Mouse (Mus musculus): ENCODE results near the gene Inip. TPM values are rescaled to one million over a fixed set of nuclear protein-coding genes. Genes with fewer than 3 reads are reported as not detected.

Gene Inip
- polyA plus RNA-seq (2016; fragmentation: Nextera tagmentation; extraction: Ambion mirVana), result 91.2 and 92.7 TPM in 2 replicates

DNA sequence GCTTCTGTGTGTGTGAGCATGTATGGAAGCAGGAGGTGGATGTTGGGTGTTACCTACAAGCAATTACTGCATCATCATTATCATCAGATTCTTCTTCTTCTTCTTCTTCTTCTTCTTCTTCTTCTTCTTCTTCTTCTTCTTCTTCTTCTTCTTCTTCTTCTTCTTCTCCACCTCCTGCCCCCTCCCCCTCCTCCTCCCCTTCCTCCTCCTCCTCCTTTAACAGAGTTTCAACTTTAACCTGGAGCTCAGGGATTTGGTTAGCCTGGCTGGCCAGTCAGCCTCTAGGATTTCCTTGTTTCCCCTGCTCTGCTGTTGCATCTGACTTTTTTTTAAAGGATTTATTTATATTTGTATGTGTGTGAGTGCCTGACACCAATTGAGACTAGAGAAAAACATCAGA lies at the start of gene Inip:
Gene Inip, minus strand, starts transcription at position 101 of the 400 bp plus-strand sequence.
- H3K27ac ChIP-seq (replicated peaks), result no peak within 1 kb of the TSS
- peaks cover 3% of the 10 kb centered on the region; the same call in 1 of the 2 replicates for H3K27me3 ChIP-seq (replicated peaks; ENCODE audit: low read depth, poor library complexity, severe bottlenecking)
- H3K4me3 ChIP-seq, result no peak within 1 kb of the TSS
- no peak for DNase-seq (ENCODE audit: low spot score)
- no peaks in the 10 kb centered on the region for H3K36me3 ChIP-seq (replicated peaks)
- H3K9me3 ChIP-seq, result no peaks in the 10 kb centered on the region
- peaks cover 7% of the 10 kb centered on the region for H3K4me1 ChIP-seq

GRCm38 (mm10) chr4:59850181-59850580 lies 48.8 kb upstream of the Inip start:
- WGBS, result 78% methylated on average over 2 of the region's 2 CpGs
- H3K27me3 ChIP-seq (replicated peaks; ENCODE audit: low read depth, poor library complexity, severe bottlenecking), result no peaks in the 10 kb centered on the region
- no peaks in the 10 kb centered on the region for H3K4me1 ChIP-seq
- peaks cover 9% of the 10 kb centered on the region for H3K36me3 ChIP-seq (replicated peaks)
- H3K9me3 ChIP-seq, result no peaks in the 10 kb centered on the region
- H3K27ac ChIP-seq (replicated peaks), result peak overlapping the region; percentile 32; the same call in 1 of the 2 replicates
- H3K4me3 ChIP-seq, result no peak overlapping the region
- DNase-seq (ENCODE audit: low spot score), result peak; percentile 76

GRCm38 (mm10) chr4:59847447-59847846 lies 46.1 kb upstream of the Inip start:
- Histone ChIP-seq H3K27ac (replicated peaks) (no peak overlapping the region), H3K36me3 (replicated peaks) (peaks cover 9% of the 10 kb centered on the region), H3K9me3 (no peaks in the 10 kb centered on the region), H3K4me3 (no peak overlapping the region), H3K4me1 (peaks cover 1% of the 10 kb centered on the region; the same call in 1 of the 2 replicates), H3K27me3 (replicated peaks; ENCODE audit: low read depth, poor library complexity, severe bottlenecking) (no peaks in the 10 kb centered on the region)
- DNase-seq (ENCODE audit: low spot score), result no peak
- 92% methylated on average over 5 of the region's 5 CpGs for WGBS

GRCm38 (mm10) chr4:59845245-59845637 lies 43.9 kb upstream of the Inip start:
- no peak for DNase-seq (ENCODE audit: low spot score)
- Histone ChIP-seq H3K9me3 (no peaks in the 10 kb centered on the region), H3K27me3 (replicated peaks; ENCODE audit: low read depth, poor library complexity, severe bottlenecking) (no peaks in the 10 kb centered on the region), H3K36me3 (replicated peaks) (peaks cover 9% of the 10 kb centered on the region), H3K4me1 (peaks cover 3% of the 10 kb centered on the region; the same call in 1 of the 2 replicates), H3K27ac (replicated peaks) (no peak overlapping the region), H3K4me3 (no peak overlapping the region)
- 92% methylated on average over 3 of the region's 3 CpGs for WGBS

GRCm38 (mm10) chr4:59844460-59845244 lies 43.3 kb upstream of the Inip start:
- Histone ChIP-seq H3K36me3 (replicated peaks) (peaks cover 9% of the 10 kb centered on the region), H3K27ac (replicated peaks) (no peak overlapping the region), H3K9me3 (no peaks in the 10 kb centered on the region), H3K4me1 (peaks cover 3% of the 10 kb centered on the region; the same call in 1 of the 2 replicates), H3K4me3 (no peak overlapping the region), H3K27me3 (replicated peaks; ENCODE audit: low read depth, poor library complexity, severe bottlenecking) (no peaks in the 10 kb centered on the region)
- no peak for DNase-seq (ENCODE audit: low spot score)
- 89% methylated on average over 15 of the region's 15 CpGs for WGBS

DNA sequence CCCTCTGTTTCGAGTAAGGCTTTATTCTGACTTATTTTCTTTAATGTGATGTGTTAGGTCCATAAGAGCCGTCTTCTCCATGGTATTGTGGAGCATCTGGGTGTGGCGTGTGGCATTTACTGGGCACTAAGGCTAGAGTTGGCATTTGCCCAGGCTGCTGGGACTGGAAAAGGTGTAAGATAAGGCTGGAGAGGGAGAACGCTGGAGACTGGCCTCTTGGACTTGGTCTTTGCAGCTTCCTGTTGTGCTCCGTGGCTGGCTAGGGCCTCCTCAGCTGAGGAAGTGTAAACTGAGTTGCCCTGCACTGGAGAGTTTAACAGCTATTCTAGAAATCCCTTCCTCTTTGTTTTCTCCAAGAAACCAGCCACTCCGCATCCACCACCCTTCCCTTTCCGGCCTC lies 36.3 kb upstream of the Inip start:
- H3K9me3 ChIP-seq, result 0 out of 2 replicates have a peak, but pooled peaks cover 2% of the 10 kb centered on the region
- WGBS, result 77% methylated on average over 7 of the region's 7 CpGs
- H3K36me3 ChIP-seq (replicated peaks), result peaks cover 12% of the 10 kb centered on the region
- no peak for DNase-seq (ENCODE audit: low spot score)
- peaks cover 3% of the 10 kb centered on the region; the same call in 1 of the 2 replicates for H3K4me1 ChIP-seq
- no peak overlapping the region for H3K27ac ChIP-seq (replicated peaks)
- no peaks in the 10 kb centered on the region for H3K27me3 ChIP-seq (replicated peaks; ENCODE audit: low read depth, poor library complexity, severe bottlenecking)
- H3K4me3 ChIP-seq, result no peak overlapping the region

- DNase-seq (ENCODE audit: low spot score), result no peak
- 0 out of 2 replicates have a peak, but pooled peaks cover 2% of the 10 kb centered on the region for H3K9me3 ChIP-seq
- peaks cover 12% of the 10 kb centered on the region for H3K36me3 ChIP-seq (replicated peaks)
- 83% methylated on average over 6 of the region's 6 CpGs for WGBS
- no peak overlapping the region for H3K4me3 ChIP-seq
- H3K27ac ChIP-seq (replicated peaks), result no peak overlapping the region
- no peaks in the 10 kb centered on the region for H3K27me3 ChIP-seq (replicated peaks; ENCODE audit: low read depth, poor library complexity, severe bottlenecking)
- H3K4me1 ChIP-seq, result no peaks in the 10 kb centered on the region
These were observed 31.4 kb upstream of the Inip start for GRCm38 (mm10) chr4:59832810-59833209.

DNA sequence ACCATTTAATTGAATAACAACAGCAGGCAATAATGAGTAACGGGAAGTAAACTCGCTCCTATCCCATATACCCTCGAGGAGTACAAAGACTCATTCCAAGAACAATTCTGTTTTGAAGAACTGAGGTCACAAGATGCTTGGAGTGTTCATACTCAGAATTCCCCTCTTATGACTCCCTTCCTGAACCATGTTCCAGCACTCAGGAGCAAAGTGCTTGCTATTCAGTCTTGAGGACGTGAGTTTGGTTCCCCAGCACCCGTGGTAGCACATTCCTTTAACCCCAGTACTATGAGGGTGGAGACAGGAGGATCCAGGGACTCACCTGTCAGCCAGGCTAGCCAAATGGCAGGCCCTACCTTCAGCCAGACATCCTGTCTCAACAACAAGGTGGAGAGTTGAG lies 29.6 kb upstream of the Inip start:
- peaks cover 12% of the 10 kb centered on the region for H3K36me3 ChIP-seq (replicated peaks)
- no peaks in the 10 kb centered on the region for H3K4me1 ChIP-seq
- no peak for DNase-seq (ENCODE audit: low spot score)
- H3K27me3 ChIP-seq (replicated peaks; ENCODE audit: low read depth, poor library complexity, severe bottlenecking), result no peaks in the 10 kb centered on the region
- no peaks in the 10 kb centered on the region for H3K9me3 ChIP-seq
- no peak overlapping the region for H3K27ac ChIP-seq (replicated peaks)
- H3K4me3 ChIP-seq, result no peak overlapping the region
- 88% methylated on average over 5 of the region's 5 CpGs for WGBS

GRCm38 (mm10) chr4:59829072-59829471 lies 27.7 kb upstream of the Inip start:
- H3K27ac ChIP-seq (replicated peaks), result no peak overlapping the region
- no peak for DNase-seq (ENCODE audit: low spot score)
- H3K9me3 ChIP-seq, result no peaks in the 10 kb centered on the region
- 85% methylated on average over 4 of the region's 4 CpGs for WGBS
- no peaks in the 10 kb centered on the region for H3K27me3 ChIP-seq (replicated peaks; ENCODE audit: low read depth, poor library complexity, severe bottlenecking)
- no peak overlapping the region for H3K4me3 ChIP-seq
- no peaks in the 10 kb centered on the region for H3K4me1 ChIP-seq
- H3K36me3 ChIP-seq (replicated peaks), result no peaks in the 10 kb centered on the region

DNA sequence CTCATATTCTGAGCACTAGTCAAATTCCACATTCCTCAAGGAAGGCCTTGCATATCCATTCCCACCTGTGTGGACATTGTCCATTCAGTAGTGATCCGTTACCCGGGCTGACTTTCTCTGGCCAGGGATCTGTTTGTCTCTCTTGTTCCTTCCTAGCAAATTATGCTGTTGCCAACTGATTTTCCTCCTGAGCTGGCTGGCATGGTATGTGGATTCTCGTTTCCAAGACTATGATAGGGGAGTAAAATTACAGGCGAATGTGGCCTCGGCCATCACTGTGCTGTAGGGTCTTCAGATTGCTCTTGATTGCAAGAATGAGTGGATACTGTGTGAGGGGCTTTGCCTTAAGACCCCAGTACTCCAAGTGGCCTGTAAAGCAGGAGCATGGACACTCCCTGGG lies 25.0 kb upstream of the Inip start:
- Histone ChIP-seq H3K4me1 (peaks cover 5% of the 10 kb centered on the region; the same call in 1 of the 2 replicates), H3K27me3 (replicated peaks; ENCODE audit: low read depth, poor library complexity, severe bottlenecking) (no peaks in the 10 kb centered on the region), H3K9me3 (no peaks in the 10 kb centered on the region), H3K27ac (replicated peaks) (no peak overlapping the region), H3K4me3 (no peak overlapping the region), H3K36me3 (replicated peaks) (no peaks in the 10 kb centered on the region)
- DNase-seq (ENCODE audit: low spot score), result no peak
- 91% methylated on average over 5 of the region's 5 CpGs for WGBS

DNA sequence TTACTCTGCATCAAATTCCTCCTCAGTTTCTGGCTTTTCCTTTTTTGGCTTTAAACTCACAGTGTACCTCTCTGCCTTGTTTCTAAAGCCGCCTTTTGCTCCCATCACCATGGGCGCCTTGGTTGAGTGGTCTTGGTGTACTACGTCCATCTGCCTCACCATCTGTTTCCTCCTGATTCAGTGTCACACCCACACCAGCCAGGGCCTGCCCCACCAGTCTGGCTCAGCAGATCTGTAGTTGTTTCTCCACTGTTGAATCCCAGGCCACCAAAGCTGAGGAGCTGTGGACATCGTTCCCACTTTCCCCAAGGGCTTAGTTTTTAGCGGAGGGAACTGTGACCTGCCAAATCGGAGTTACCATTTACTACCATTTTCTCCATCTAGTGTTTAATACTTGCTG lies 24.2 kb upstream of the Inip start:
- H3K27ac ChIP-seq (replicated peaks), result no peak overlapping the region
- H3K4me3 ChIP-seq, result no peak overlapping the region
- 89% methylated on average over 6 of the region's 6 CpGs for WGBS
- H3K9me3 ChIP-seq, result no peaks in the 10 kb centered on the region
- H3K27me3 ChIP-seq (replicated peaks; ENCODE audit: low read depth, poor library complexity, severe bottlenecking), result no peaks in the 10 kb centered on the region
- peaks cover 5% of the 10 kb centered on the region; the same call in 1 of the 2 replicates for H3K4me1 ChIP-seq
- H3K36me3 ChIP-seq (replicated peaks), result no peaks in the 10 kb centered on the region
- DNase-seq (ENCODE audit: low spot score), result no peak

DNA sequence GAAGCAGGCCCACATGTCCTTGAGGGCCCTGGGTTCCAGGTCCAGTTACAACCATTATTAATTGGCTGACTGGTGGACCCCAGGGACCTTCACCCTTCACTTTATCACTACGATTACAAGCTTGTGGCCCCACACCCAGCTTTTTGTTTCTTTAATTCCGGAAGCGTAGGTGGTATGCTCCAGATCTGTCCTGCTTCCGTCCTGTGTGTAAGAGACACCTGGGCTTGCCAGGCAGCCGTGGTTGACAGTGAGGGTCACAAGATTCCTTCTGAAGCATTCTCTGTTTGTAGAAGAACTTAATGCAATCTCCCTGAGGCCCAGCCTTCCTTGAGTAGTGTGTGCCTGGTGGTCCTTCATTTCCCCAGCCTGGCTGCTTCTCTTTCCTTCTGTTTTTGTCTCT lies 23.5 kb upstream of the Inip start:
- peaks cover 6% of the 10 kb centered on the region for H3K4me1 ChIP-seq
- H3K27ac ChIP-seq (replicated peaks), result no peak overlapping the region
- no peaks in the 10 kb centered on the region for H3K36me3 ChIP-seq (replicated peaks)
- no peaks in the 10 kb centered on the region for H3K9me3 ChIP-seq
- no peaks in the 10 kb centered on the region for H3K27me3 ChIP-seq (replicated peaks; ENCODE audit: low read depth, poor library complexity, severe bottlenecking)
- no peak for DNase-seq (ENCODE audit: low spot score)
- H3K4me3 ChIP-seq, result no peak overlapping the region
- 88% methylated on average over 5 of the region's 5 CpGs for WGBS

DNA sequence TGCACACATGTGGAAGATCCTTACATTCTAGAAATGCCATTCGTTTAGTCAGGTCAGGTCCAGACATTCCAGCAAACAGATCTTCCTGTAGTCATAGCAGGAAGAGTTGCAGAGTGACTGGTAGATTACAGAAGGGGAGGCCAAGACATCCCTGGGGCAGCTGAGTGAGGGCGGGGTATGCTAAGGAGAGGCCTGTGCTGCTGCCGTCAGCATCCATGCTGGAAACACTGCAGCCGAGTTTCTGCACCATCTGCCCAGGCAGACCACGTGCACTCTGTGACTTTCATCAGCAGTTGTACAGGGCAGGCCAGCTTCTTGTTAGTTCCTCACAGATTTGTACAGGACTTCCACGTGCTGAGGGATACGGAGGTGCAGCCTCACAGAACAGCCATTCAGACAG lies 22.1 kb upstream of the Inip start:
- peaks cover 20% of the 10 kb centered on the region for H3K4me1 ChIP-seq
- H3K27me3 ChIP-seq (replicated peaks; ENCODE audit: low read depth, poor library complexity, severe bottlenecking), result no peaks in the 10 kb centered on the region
- no peak overlapping the region for H3K4me3 ChIP-seq
- no peaks in the 10 kb centered on the region for H3K36me3 ChIP-seq (replicated peaks)
- no peak overlapping the region; the same call in 1 of the 2 replicates for H3K27ac ChIP-seq (replicated peaks)
- 71% methylated on average over 7 of the region's 7 CpGs for WGBS
- H3K9me3 ChIP-seq, result no peaks in the 10 kb centered on the region
- DNase-seq (ENCODE audit: low spot score), result peak; percentile 22
